Mouse (Mus musculus) right cerebral cortex, adult 18-20 months (tissue): ENCODE measurements around the gene Sh3glb2.

Source experiments
- DNase-seq: peaks from one replicate; pipeline ENCODE4 v3.0.0; 2022; ENCODE audit warnings: mixed read lengths

Sh3glb2 gene

DNA sequence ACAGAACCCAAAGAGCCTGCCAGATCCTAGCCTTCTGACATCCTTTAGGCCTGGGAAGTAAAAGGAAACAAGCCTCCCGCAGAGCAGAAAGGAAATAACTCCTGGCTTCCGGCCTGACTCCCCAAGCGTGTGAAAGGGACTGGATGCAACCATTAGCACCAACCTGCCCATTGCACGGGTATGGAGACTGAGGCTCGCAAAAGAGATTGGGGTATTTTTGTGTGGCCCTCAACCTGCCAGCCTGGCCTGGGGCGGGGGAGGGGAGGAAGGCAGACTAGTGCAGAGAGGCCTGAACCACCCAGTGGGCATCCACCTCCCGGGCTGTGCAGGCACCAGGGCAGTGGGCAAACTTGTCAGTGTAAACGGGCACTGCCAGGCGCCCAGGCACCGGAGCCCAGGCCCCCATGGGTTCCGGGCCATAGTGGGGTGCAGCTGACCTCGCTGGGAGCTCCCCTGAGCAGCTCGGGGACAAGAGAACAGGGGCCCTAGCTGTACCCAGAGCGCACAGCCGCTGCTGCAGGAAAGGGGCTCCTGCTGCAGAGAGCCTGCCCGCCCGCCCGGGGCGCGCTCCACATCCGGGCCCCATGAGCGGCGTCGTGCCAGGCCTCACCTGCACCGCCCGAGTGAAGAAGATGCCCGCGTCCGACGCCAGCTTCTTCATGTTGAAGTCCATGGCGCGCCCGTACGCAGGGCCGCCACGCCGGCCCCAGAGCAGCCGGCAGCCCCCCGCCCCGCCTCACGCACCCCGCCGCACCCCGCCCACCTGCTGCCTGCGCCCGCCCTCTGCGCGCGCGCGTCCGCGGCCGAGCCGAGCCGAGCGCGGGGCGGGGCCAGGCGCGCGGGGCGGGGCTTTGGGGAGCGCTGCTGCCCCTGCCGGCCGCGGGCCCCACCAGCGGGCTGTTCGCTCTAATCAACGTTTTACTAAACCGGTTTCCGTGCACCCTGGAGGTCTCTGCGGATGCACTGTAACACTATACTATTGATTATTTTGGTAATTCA lies at the start of gene Sh3glb2:
Gene Sh3glb2, minus strand, starts transcription at position 805 of the 999 bp plus-strand sequence.
- DNase-seq = peak; percentile 84

DNA sequence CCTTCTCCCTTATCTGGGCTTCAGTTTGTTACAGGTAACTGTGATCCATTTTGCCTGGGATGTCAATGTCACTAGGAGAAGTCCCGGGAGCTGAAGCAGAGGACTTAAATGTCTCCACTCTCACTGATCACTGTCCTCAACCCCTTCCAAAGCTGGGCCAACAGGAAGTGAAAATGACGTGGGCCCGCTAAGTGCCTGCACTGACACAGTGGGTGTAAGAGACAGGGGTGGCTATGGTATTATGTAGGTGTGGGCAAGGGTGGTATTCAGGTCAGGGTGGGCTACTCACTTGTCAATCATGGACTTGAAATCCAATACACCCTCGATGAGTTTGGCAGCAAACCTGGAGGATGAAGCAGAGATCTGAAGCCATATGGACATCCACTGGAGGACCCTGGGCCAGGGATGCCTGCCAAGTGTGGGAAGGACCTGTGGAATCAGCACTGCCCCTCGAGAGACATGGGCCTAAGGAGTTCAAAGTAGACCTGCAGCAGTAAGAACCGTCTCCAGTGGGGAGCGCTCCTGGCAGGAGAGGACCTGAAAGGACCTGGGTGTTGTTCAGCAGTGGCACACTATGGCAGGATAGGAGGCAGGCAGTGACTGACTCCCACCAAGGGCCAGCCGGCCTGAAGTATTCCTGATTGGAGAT lies 49.4 kb upstream of the Sh3glb2 start:
- DNase-seq = no peak

DNA sequence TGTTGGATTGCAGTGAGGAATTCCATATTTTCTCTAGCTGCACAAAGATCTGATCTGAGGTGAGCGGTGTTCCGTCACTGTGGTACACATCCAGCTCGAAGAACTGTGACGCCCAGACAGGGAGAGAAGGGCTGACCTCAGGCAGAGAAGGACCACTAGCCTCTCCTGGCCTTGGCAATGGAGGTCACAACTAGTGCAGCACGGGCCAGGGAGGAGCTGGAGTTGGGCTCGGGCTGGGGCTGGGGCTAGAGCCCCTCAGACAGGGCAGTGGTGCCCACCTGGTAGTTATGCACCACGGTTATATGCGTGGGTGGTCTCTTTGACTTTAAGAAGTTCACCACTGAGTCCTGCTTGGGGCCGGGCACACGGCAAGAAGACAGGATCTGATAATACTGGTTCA lies 48.6 kb upstream of the Sh3glb2 start:
- DNase-seq = no peak

DNA sequence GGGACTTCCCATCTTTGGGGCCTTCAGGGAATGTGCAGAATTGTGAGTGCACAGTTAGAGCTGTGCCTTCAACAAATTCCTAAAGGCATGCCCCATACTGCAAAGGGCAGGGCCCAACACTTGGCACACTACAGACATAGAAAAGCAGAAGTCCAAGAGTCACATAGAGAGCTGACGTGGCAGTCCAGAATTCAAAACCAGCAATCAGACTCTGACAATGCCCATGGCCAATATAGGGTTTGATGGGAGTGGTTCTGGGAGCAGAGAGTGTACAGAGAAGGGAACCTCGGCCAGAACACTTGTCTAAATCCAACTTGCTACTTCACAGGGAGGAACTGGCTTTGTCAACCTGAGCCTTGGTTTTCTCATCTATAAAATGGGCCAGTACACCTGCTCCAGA lies 48.1 kb upstream of the Sh3glb2 start:
- no peak for DNase-seq

DNA sequence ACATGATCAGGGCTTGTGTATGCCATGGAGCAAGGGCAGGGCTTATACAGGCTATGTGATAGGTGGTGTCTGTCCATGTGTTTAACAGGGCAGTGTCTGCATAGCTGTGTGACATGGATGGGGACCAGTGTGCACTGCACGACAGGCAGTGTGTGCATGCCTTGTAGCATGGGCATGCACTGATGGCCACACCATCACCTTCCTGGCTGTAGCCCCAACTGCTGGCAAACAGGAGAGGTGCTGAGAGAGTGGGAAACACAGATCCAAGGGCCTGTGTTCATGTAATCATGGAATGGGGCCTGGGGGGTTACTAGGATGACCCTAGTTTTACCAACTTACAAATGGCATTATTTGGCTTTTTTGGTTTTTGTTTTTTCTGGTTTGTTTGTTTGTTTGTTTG lies 44.7 kb upstream of the Sh3glb2 start:
- DNase-seq = no peak

DNA sequence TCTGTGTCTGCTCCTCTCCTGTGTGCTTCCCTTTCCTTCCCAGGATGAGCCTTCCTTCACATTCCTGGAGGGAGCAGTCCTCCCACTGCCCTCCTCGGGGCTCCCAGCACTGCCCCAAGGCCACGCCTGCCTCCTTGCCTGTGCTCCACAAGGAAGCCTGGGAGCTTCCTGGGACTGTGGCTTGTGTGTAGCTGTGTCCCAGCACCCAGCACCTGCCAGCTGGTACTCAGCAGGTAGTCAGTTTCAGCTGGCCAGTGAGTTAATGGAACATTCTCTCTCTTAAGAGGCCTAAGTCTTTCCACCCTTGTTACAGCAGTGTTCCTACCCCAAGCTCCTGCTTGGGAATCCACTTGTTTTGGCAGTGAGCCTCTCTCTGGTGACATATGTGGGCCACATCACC lies 43.7 kb upstream of the Sh3glb2 start:
- no peak for DNase-seq

DNA sequence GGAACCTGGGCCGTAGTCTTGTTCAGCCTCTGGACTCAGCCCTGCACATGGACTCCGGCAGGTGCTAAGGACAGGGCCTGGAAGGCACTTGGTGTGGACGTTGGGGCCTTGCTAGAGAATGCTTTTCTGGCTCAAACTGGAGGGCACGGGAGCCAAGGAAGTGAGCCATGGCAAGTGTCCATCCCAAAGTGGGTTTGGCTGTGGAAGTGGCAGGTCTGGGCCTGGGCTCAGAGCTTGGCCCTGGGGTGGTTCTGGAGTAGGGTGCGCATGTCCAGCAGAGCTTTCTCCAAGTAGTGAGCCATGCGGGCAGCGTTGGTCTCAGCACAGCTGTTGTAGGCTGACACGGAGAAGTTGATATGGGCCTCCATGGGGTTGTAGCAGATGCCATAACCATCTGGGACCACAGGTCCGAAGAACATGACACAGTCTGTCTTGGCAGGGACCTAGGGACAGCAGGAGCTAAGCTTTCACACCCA lies 43.3 kb upstream of the Sh3glb2 start:
- DNase-seq = no peak

DNA sequence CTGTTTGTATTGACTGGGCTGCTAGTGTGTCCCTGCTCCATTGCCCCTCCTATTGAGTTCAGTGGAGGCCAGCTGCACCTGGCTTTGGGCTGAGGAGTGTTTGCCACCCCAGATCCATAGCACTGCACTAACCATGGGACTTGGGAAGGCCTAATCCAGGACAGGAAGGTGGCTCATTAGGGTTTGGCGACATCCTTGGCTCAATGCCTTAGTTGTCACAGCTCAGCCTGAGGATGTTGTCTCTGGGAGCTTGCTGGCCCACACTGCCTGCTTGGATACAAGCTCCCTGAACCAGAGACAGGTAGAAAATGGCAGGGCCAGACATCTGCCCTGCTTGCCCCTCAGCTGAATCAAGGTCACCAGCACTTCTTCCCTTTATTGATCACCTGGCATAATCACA lies 42.4 kb upstream of the Sh3glb2 start:
- no peak for DNase-seq

DNA sequence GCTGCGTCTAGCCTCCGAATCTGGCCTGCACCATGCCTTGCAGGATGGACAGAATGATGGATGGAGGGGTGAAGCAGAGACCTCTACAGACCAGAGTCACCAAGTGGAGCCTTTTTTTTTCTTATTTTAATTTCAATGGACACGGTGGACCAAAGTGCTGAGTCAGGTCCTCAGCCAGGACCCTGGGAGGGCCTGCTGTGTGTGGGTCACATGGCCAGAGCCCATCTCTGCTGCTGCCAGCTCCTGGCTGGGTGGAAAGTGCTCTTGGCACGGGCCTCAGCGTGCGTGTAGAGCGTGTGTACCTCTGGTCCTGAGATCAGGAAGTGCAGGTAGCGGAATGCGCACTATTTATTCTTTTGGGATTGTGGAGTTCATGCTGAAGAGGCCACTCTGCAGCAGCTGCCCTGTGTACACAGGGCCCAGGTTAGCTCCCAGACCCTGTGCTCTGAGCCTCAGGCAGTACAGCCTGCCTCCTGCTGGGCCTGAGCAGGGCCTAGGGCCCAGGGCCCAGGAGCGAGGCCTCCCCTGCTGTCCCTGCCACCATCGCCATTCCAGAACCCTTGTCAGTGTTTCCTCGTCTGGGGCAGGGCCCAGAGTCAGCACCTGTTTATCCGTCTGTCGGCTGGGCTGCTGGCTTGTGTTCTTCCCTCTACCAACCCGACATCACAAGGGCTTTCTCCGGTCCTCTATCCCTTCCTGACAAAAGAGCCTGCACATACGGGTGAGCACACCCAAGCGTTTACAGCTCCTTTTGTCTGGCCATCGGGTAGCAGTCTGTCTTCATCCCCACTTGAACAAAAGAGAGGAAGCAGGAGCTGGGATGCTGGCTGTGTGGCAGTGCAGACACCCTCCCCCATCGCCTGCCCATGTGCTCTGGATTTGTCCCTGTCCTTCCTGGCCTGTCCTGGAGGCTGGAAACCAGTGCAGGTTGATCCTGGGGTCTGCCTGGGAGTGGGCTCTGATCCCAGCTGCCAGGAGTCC lies 40.3 kb upstream of the Sh3glb2 start:
- no peak for DNase-seq

DNA sequence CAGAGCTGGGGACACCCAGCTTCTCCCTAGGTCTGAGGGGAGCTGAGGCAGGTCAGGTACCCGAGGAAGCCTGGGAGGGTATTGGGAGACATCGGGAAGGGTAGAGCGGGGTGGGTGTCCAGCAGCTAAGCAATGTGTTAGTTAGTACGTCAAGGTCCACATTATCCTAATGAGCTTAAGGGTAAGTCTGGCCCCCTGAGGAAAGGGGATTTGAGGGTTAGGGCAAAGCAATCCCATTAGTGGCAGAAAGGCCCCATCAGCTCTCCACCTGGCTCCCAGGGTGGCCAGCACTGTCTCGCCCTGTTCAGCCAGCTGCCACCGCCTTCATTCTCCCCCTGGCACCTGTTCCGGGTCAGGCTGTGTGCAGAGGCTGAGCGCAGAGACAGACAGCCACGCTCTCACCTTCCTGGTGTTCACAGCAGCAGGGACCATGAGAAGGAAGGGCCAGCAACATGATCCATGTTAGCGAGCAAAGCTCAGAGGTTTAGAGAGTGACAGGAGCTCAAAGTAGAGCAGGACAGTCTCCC lies 38.9 kb upstream of the Sh3glb2 start:
- no peak for DNase-seq

DNA sequence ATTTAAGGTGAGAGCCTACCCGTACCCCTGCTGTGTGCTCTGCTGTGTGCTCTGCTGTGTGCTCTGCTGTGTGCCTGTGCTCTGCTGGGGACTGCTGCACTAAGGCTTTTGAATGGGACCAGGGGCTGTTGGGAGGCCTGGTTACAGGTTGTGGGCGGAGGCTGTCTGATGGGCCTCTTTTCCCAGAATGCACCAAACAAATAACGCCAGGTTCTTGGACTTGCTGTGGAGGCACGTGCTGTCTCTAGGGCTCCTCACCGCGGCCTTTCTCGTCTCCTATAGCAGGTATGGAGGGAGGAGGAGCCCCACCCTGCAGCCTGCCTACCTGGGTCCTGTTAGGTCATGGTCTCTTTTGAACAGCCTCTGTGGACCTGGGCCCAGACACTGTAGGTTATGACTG lies 37.1 kb upstream of the Sh3glb2 start:
- no peak for DNase-seq

DNA sequence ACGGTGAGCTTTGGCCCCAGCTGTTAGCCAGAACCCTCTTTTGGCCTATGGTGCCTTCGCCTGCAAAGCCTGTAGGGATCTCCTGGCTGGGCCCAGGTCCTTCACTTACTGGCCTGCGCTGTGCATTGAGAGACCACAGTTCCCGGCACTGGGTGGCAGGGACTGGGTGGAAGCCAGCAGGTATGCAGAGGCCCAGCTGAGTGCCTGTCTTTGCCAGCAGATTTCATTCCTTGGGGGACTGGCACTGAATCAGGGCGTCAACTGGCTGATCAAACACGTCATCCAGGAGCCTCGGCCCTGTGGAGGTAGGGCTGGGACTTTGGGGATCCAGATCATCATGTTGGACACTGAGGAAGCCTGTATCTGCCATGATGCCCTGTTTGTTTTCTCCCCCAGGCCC lies 36.6 kb upstream of the Sh3glb2 start:
- no peak for DNase-seq

DNA sequence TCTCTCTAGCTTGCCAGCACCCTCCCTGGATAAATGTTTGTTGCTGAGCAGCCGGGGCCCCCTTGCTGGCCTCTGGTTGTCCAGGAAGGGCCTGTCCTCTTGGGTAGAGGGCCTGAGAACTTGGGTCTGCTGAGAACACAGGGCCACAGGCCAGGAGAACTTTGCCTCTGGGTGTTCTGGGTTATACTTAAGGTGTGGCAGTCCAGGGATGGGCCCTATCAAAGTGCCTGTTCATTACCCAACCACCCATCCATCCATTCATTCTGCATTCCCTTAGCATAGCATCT lies 34.2 kb upstream of the Sh3glb2 start:
- no peak for DNase-seq

DNA sequence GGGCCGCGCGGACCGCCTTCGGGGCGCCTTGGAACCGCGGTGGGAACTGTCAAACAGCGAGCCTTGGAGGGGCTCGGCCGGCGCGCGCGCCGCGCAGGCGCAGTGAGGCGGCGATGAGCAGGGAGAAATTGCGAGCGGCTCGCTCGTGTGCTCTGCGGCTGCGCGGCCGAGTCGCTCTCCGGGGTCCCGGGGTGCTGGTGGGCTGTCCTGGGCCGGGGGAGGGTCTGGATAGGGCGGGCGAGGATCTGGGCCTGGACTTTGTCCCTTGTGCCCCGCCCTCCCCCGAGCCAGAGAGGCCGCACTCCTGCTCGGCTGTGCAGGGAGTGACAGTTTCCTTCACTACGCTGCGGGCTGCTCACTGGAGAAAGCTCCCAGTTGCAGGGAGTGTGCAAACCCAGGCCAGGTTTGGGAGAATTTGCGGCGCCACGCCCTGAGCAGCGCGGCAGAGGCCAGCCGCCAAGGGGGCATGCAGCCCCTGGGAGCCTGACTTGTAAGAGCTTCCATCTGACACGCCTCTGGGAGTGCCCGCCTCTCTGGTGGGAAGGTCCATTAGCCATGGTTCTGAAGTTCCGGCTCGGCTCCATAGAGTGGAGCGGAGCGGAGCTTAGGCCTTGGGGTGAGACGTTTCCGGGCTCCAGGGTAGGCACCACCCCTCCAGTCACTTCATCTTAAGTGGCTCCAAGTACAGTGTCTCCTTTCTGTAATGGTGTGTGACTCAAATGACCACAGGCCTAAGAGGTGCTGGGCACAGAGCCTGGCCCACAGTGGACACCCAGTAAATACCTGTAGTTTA lies 33.6 kb upstream of the Sh3glb2 start:
- DNase-seq = peak; percentile 60

DNA sequence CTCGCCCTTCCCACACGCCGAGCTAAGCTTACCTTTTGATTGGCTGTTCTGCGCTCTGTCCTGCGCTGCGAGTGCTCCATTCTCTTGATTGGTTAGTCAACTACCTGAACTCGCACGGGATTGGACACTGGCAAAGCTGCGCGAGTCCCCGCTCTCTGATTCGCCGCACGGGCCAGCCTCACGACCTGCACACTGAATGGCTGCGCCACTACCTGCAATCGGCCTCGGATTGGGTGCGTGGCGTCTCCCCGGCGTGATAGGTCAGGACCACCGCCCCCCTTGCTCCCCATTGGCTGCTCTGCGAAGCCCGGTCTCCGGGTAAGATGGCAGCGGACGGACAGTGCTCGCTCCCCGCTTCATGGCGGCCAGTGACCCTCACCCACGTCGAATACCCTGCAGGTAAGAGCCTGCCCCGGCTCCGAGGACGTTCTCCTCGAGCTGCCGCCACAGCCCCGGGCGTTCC lies 33.0 kb upstream of the Sh3glb2 start, which contains the start of gene Dolpp1:
Gene Dolpp1, plus strand, starts transcription at position 141 of the 463 bp plus-strand sequence.
- DNase-seq = peak; percentile 99

DNA sequence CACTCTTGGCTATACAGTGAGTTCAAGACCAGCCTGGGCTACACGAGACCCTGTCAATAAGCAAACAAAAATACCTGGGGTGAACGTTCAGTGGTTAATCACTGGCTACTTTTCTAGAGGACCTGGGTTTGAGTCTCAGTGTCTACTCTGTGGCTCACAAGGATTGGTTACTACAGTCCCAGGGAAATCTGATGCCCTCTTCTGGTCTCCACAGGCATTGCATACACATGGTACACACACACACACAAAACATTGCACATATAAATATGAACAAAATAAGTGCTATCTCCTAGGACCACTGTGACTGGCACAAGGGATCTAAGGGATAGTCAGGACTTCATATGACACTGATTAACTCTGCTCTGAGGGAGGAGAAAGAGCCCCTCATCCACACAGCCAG lies 29.9 kb upstream of the Sh3glb2 start:
- DNase-seq = no peak

DNA sequence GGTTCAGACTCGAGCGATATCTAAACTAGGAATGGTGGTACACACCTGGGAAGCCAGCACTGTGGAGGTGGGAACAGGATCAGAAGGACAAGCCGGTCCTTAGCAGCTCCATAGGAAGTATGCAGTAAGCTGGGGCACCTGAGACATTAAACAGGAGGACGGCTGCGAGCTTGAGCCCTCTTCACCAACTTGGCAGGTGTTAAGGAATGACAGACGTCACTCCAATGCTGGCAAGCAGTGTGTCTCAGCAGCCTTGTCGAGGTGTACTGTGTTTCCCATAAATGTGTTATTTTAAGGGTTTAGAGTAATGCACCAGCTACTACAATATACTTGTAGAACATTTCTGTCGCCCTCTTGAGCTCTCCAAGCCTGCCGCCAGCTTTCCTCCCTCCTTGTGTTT lies 27.8 kb upstream of the Sh3glb2 start:
- no peak for DNase-seq

DNA sequence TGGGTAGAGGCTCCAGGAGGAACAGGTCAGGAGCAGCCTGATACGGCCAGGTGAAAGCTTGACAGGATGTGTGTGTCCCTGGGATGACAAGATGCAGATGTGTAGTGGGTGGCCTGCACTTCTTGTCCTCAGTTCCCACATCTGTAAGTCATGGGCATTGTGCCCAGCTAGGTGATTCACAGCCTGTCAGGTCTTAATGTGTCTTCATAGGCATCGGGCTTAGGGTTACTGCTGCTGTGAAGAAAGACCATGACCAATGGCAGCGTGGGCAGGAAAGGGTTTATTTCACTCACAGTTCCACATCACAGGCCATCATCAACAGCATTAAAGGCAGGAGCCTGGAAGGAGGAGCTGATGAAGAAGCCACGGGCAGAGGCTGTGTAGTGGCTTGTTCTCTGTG lies 26.5 kb upstream of the Sh3glb2 start:
- no peak for DNase-seq

DNA sequence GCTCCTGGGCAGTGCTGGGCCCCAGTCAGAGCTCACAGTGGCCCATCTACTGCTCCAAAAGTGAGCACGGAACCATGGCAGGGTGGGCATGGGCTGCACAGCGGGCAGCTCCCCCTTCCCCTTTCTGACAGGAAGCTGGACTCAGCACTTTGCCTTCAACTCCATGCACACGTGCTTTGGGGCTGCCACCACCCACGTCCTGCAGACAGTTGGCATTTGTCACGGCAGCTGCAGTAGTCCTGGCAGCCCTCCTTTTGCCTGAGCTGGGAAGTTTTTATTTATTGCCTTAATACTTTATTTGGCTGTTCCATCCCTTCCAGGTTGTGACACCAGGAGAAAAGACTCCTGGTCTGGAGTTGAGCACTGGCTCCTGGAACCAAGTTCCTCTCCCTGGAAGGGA lies 25.7 kb upstream of the Sh3glb2 start:
- no peak for DNase-seq

DNA sequence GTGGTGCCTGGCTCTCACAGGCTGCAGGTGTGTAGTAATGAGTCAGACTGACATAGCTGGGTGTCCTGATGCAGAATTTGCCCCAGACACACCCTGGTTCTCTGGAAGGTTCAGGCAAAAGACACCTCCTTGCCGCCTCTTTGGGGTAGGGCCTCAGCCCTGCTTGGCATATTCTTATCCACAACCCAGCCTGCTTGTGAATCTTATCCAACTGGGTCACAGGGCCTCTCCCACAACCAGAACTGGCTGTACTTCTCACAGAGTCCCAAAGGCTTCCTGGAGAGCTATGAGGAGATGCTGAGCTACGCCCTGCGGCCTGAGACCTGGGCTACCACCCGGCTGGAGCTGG lies 22.2 kb upstream of the Sh3glb2 start:
- DNase-seq = no peak

DNA sequence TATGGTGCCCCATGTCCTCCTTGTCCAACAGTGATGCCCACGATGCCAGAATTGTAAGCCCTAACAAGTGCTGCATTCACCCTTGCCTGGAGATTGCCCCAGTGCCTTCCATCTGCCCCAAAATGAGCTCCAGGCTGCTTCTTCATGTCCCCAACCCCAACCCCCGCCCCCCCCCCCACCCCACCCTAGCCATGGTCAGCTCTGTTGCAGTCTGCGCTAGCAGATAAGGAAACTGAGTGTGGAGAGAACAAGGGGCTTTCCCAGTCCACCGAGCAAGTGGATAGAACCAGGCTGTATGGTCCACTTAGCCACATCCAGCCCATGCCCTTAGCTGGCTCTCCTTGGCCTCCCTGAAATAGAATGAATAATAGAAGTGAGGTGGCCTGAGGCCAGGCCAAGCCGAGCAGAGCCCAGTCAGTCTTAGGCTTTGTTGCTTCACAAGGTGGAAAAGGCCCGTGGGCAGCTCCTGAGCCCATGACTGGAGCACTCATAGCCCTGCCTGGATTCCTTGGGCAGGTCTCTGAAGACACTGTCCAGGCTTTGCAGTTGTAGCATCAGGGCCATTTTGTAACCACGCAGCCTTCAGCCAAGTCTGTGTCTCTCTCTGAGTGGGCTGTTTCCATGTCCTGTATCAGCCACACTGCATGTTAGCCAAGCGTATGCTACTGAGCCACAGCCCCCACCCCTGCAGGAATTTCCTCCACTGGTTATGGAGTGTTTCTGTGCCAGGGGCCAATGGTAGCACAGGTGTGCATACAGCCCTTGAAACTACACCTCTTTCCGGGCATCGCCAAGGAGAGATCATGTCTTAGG lies 21.6 kb upstream of the Sh3glb2 start:
- no peak for DNase-seq
